Mouse (Mus musculus) limb, embryonic 11.5 days (tissue): Measurements from ENCODE around the gene Kantr. TPM values are rescaled to one million over a fixed set of nuclear protein-coding genes. Genes with fewer than 3 reads are reported as not detected.

ENCODE experiments used
- ATAC-seq: fragments of 200-750 bp; cut with Nextera tagmentation; 2 replicates; pipeline ENCODE4 v1.8.0; 2017; ENCODE audit warnings: low read depth; ENCODE audit not compliant: insufficient number of reproducible peaks, low FRiP score, low TSS enrichment
- DNase-seq: peaks from one replicate; pipeline ENCODE4 v3.0.0-alpha.2; 2015; ENCODE audit warnings: low spot score
- H3K27ac ChIP-seq: fragments of 300-500 bp; sonication (generic); replicated peaks from 2 replicates; pipeline ENCODE4 v1.5.1; 2014; ENCODE audit warnings: low read depth, mild to moderate bottlenecking, low read length
- H3K27me3 ChIP-seq: fragments of 300-500 bp; sonication (generic); 2 replicates; pipeline ENCODE4 v1.6.1; 2014; ENCODE audit warnings: mild to moderate bottlenecking, low read length, mixed read lengths; ENCODE audit not compliant: control insufficient read depth, insufficient read depth
- H3K36me3 ChIP-seq: fragments of 300-500 bp; sonication (generic); 2 replicates; pipeline ENCODE4 v1.6.1; 2014; ENCODE audit warnings: mild to moderate bottlenecking, low read length, moderate library complexity, mixed read lengths; ENCODE audit not compliant: control insufficient read depth, insufficient read depth
- H3K4me1 ChIP-seq: fragments of 300-500 bp; sonication (generic); 2 replicates; pipeline ENCODE4 v1.6.1; 2014; ENCODE audit warnings: low read length, mixed read lengths; ENCODE audit not compliant: control insufficient read depth, insufficient read depth
- H3K4me2 ChIP-seq: fragments of 300-500 bp; sonication (generic); 2 replicates; pipeline ENCODE4 v1.6.1; 2014; ENCODE audit warnings: low read depth, mild to moderate bottlenecking, moderate library complexity; ENCODE audit not compliant: severe bottlenecking
- H3K4me3 ChIP-seq: fragments of 300-500 bp; sonication (generic); 2 replicates; pipeline ENCODE4 v1.5.1; 2014; ENCODE audit warnings: low read depth, low read length
- H3K9ac ChIP-seq: fragments of 300-500 bp; sonication (generic); 2 replicates; pipeline ENCODE4 v1.6.1; 2014; ENCODE audit warnings: mild to moderate bottlenecking, low read length
- H3K9me3 ChIP-seq: fragments of 300-500 bp; sonication (generic); 2 replicates; pipeline ENCODE4 v1.6.1; 2016; ENCODE audit warnings: low read length; ENCODE audit not compliant: control insufficient read depth
- WGBS: fragments of 180-500 bp; shearing (Covaris S2); extraction: QIAGEN DNeasy Blood & Tissue Kit; methylation state at CpG from one replicate; pipeline ENCODE4 v1.1.7; 2014; 5-methylcytosine and 5-hydroxymethylcytosine counted together
- polyA plus RNA-seq: library from polyadenylated mRNA; unstranded; fragments of >200 nt; fragmentation: Nextera tagmentation; extraction: Ambion mirVana; gene quantifications from 2 replicates; pipeline ENCODE4 v1.2.1, GENCODE M21; 2014

Gene Kantr
- 18.5 and 19.2 TPM in 2 replicates for polyA plus RNA-seq

- peak; percentile 96 for ATAC-seq
- H3K27me3 ChIP-seq, result peaks cover 10% of the 10 kb centered on the region
Measured at GRCm38 (mm10) chrX:152326996-152327688, at the start of gene Kantr. Kantr (minus strand) TSS chrX:152327495.

GRCm38 (mm10) chrX:152368397-152369273, 41.3 kb upstream of the Kantr start, which contains the start of gene Gpr173:
Gpr173 (minus strand) TSS chrX:152368704.
- Histone ChIP-seq H3K4me3 (peak within 1 kb of the TSS; percentile 52), H3K4me1 (0 out of 2 replicates have a peak, but pooled peaks cover 3% of the 10 kb centered on the region), H3K4me2 (peak within 1 kb of the TSS; percentile 58), H3K9ac (peak within 1 kb of the TSS; percentile 64), H3K27me3 (peaks cover 23% of the 10 kb centered on the region; the same call in 1 of the 2 replicates), H3K27ac (0 out of 2 replicates have a peak within 1 kb of the TSS, but pooled peaks have one; percentile 30), H3K9me3 (no peaks in the 10 kb centered on the region), H3K36me3 (no peaks in the 10 kb centered on the region)
- peak; percentile 78 for DNase-seq
- 17% methylated on average over 19 of the region's 24 CpGs for WGBS
- peak; percentile 97 for ATAC-seq

More at GRCm38 (mm10) chrX:152326996-152327688, at the start of gene Kantr:
- Histone ChIP-seq H3K4me3 (peak within 1 kb of the TSS; percentile 54), H3K36me3 (no peaks in the 10 kb centered on the region), H3K27ac (no peak within 1 kb of the TSS), H3K9ac (peak within 1 kb of the TSS; percentile 31), H3K9me3 (no peaks in the 10 kb centered on the region), H3K4me1 (no peaks in the 10 kb centered on the region), H3K4me2 (peak within 1 kb of the TSS; percentile 43)
- WGBS, result 16% methylated on average over 29 of the region's 29 CpGs
- DNase-seq, result peak; percentile 72

- peak overlapping the region; percentile 64 for H3K9ac ChIP-seq
- DNase-seq (no peak), ATAC-seq (peak; percentile 15; the same call in 1 of the 2 replicates)
- no peak overlapping the region for H3K27ac ChIP-seq
- no peaks in the 10 kb centered on the region for H3K9me3 ChIP-seq
- peak overlapping the region; percentile 58 for H3K4me2 ChIP-seq
- WGBS, result 36% methylated on average over 4 of the region's 4 CpGs
- H3K4me1 ChIP-seq, result 0 out of 2 replicates have a peak, but pooled peaks cover 3% of the 10 kb centered on the region
- peaks cover 23% of the 10 kb centered on the region; the same call in 1 of the 2 replicates for H3K27me3 ChIP-seq
- no peaks in the 10 kb centered on the region for H3K36me3 ChIP-seq
- peak overlapping the region; percentile 52 for H3K4me3 ChIP-seq
Measured at GRCm38 (mm10) chrX:152368054-152368396, 40.7 kb upstream of the Kantr start.

GRCm38 (mm10) chrX:152366418-152366817, 39.1 kb upstream of the Kantr start:
- 100% methylated on average over 2 of the region's 2 CpGs for WGBS
- peaks cover 23% of the 10 kb centered on the region; the same call in 1 of the 2 replicates for H3K27me3 ChIP-seq
- H3K4me1 ChIP-seq, result 0 out of 2 replicates have a peak, but pooled peaks cover 3% of the 10 kb centered on the region
- ATAC-seq (no peak), DNase-seq (no peak)
- H3K27ac ChIP-seq, result no peak overlapping the region
- H3K36me3 ChIP-seq, result no peaks in the 10 kb centered on the region
- no peak overlapping the region for H3K4me3 ChIP-seq
- no peaks in the 10 kb centered on the region for H3K9me3 ChIP-seq
- H3K4me2 ChIP-seq, result no peak overlapping the region
- no peak overlapping the region for H3K9ac ChIP-seq

- Histone ChIP-seq H3K9ac (no peak overlapping the region), H3K4me2 (no peak overlapping the region), H3K27ac (no peak overlapping the region), H3K27me3 (0 out of 2 replicates have a peak, but pooled peaks cover 3% of the 10 kb centered on the region), H3K4me3 (no peak overlapping the region), H3K4me1 (no peaks in the 10 kb centered on the region), H3K9me3 (no peaks in the 10 kb centered on the region), H3K36me3 (no peaks in the 10 kb centered on the region)
- peak; percentile 72; the same call in 1 of the 2 replicates for ATAC-seq
- DNase-seq, result peak; percentile 33
- 21% methylated on average over 5 of the region's 5 CpGs for WGBS
Measured at GRCm38 (mm10) chrX:152352553-152353153, 25.4 kb upstream of the Kantr start.

GRCm38 (mm10) chrX:152347041-152347440, 19.7 kb upstream of the Kantr start:
- Histone ChIP-seq H3K36me3 (no peaks in the 10 kb centered on the region), H3K9ac (no peak overlapping the region), H3K9me3 (no peaks in the 10 kb centered on the region), H3K27me3 (peaks cover 25% of the 10 kb centered on the region), H3K4me2 (no peak overlapping the region), H3K4me1 (no peaks in the 10 kb centered on the region), H3K27ac (no peak overlapping the region), H3K4me3 (no peak overlapping the region)
- 94% methylated on average over 14 of the region's 14 CpGs for WGBS
- DNase-seq (no peak), ATAC-seq (no peak)

- 87% methylated on average over 15 of the region's 15 CpGs for WGBS
Measured at GRCm38 (mm10) chrX:152346587-152346986, 19.3 kb upstream of the Kantr start.

GRCm38 (mm10) chrX:152342903-152343302, 15.6 kb upstream of the Kantr start:
- 0 out of 2 replicates have a peak, but pooled peaks cover 2% of the 10 kb centered on the region for H3K4me1 ChIP-seq

More at GRCm38 (mm10) chrX:152346587-152346986, 19.3 kb upstream of the Kantr start:
- H3K27ac ChIP-seq, result no peak overlapping the region
- H3K4me2 ChIP-seq, result no peak overlapping the region
- H3K9me3 ChIP-seq, result no peaks in the 10 kb centered on the region
- no peak for DNase-seq
- H3K4me3 ChIP-seq, result no peak overlapping the region
- ATAC-seq, result no peak
- peaks cover 28% of the 10 kb centered on the region for H3K27me3 ChIP-seq
- no peaks in the 10 kb centered on the region for H3K36me3 ChIP-seq
- no peak overlapping the region for H3K9ac ChIP-seq
- no peaks in the 10 kb centered on the region for H3K4me1 ChIP-seq

More at GRCm38 (mm10) chrX:152342903-152343302, 15.6 kb upstream of the Kantr start:
- WGBS, result 32% methylated on average over 6 of the region's 6 CpGs
- ATAC-seq (no peak), DNase-seq (no peak)
- Histone ChIP-seq H3K9ac (no peak overlapping the region), H3K4me2 (peak overlapping the region; percentile 28), H3K9me3 (no peaks in the 10 kb centered on the region), H3K27me3 (peaks cover 34% of the 10 kb centered on the region), H3K27ac (peak overlapping the region; percentile 52; the same call in 1 of the 2 replicates), H3K4me3 (no peak overlapping the region; the same call in 1 of the 2 replicates), H3K36me3 (no peaks in the 10 kb centered on the region)
